Mouse (Mus musculus) megakaryocyte-erythroid progenitor cell, adult 5 weeks (primary cell): ENCODE data around the gene Phospho1. TPM values are rescaled to one million over a fixed set of nuclear protein-coding genes. Genes with fewer than 3 reads are reported as not detected.

Experiments used
- polyA plus RNA-seq: library from polyadenylated mRNA; stranded (reverse); fragments of >175 nt; gene quantifications from 2 replicates; pipeline ENCODE4 v1.2.3, GENCODE M21; 2012

Phospho1 gene
- polyA plus RNA-seq, result 11.4 and 24.0 TPM in 2 replicates

GRCm38 (mm10) chr11:95824071-95824876 is at the start of gene Phospho1:
Phospho1 (plus strand) TSS chr11:95824499.

GRCm38 (mm10) chr11:95837059-95837458 is 12.8 kb downstream of the Phospho1 start, which contains the start of gene Gngt2:
Gngt2 (plus strand) TSS chr11:95837216.

GRCm38 (mm10) chr11:95842074-95842681 is 17.9 kb downstream of the Phospho1 start, which contains the start of gene Abi3:
Abi3 (minus strand) TSS chr11:95842476.

Other genes starting within 250 kb of the Phospho1 start
- gene Ngfr, start 236.8 kb upstream of the Phospho1 start, polyA plus RNA-seq, result 0.13 and 0.19 TPM in 2 replicates
- gene Phb, start 157.5 kb upstream of the Phospho1 start, polyA plus RNA-seq, result 42.7 and 50.8 TPM in 2 replicates
- 34.3 and 39.1 TPM in 2 replicates for gene Zfp652, start 111.8 kb upstream of the Phospho1 start, polyA plus RNA-seq
- gene B130006D01Rik, start 100.9 kb upstream of the Phospho1 start, polyA plus RNA-seq, result 0.02 TPM in 1 of 2 replicates, not detected in the other
- 4.6 and 6.6 TPM in 2 replicates for gene Gngt2, start 12.7 kb downstream of the Phospho1 start, polyA plus RNA-seq
- gene Abi3, start 18.0 kb downstream of the Phospho1 start, polyA plus RNA-seq, result 21.0 and 31.8 TPM in 2 replicates
- gene B4galnt2, start 90.4 kb downstream of the Phospho1 start, polyA plus RNA-seq, result not detected in 2 replicates
- gene Igf2bp1, start 181.4 kb downstream of the Phospho1 start, polyA plus RNA-seq, result not detected in 2 replicates
- gene Gip, start 200.0 kb downstream of the Phospho1 start, polyA plus RNA-seq, result not detected in 2 replicates
- 138 and 142 TPM in 2 replicates for gene Snf8, start 210.4 kb downstream of the Phospho1 start, polyA plus RNA-seq
- gene Ube2z, start 240.9 kb downstream of the Phospho1 start, polyA plus RNA-seq, result 21.9 and 26.1 TPM in 2 replicates